Mouse (Mus musculus) cerebellum, adult 2 months (tissue): ENCODE data around the gene Mthfsd.

Experiments used
- CTCF ChIP-seq: fragments of 200-500 bp; IDR thresholded peaks from 2 replicates; pipeline ENCODE4 v1.5.1; 2011; ENCODE audit warnings: low read depth, mild to moderate bottlenecking, control low read depth, low read length, moderate library complexity, borderline replicate concordance; ENCODE audit not compliant: insufficient read depth
- POLR2A ChIP-seq: fragments of 200-500 bp; IDR thresholded peaks from 2 replicates; pipeline ENCODE4 v1.6.1; 2011; ENCODE audit warnings: low read length, control low read depth, borderline replicate concordance; ENCODE audit not compliant: insufficient read depth

DNA sequence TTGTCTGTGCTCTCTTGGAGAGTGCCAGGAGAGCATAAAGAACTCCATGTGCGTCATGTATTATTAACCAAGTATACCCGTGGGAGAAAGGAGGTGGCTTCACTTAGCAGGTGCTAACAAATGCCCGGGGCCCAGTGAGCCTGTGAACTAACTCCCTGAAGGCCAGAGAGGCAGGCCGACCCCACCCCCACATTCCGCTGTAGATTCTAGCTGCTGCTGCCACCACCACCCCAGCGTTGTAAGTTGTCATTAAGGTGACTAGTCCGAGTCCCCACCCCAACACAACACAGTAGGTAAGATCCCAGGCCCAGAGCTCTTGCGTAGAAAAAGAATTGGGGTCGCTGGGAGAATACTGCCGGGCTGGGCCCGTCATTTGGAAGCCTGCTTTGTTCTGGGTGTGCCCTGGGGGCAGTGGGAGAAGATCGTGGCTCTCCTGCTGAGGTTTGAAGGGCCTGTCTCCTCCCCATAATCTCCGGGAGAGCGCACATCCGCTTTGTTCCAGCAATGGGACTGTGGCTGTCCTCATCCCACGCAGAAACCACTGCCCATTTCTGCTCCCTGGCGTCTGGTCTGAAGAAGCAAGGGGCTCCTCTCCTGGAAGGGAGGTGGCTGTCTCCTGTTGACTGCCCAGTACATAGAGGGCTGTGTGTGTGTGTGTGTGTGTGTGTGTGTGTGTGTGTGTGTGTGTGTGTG lies 16.5 kb upstream of the Mthfsd start:
- TF ChIP-seq POLR2A: no peak
- TF ChIP-seq CTCF: no peak
